Mouse (Mus musculus) cerebellum, adult 2 months (tissue): Measurements from ENCODE around the gene Pramef8.

Experiments
- CTCF ChIP-seq: fragments of 200-500 bp; IDR thresholded peaks from 2 replicates; pipeline ENCODE4 v1.5.1; 2011; ENCODE audit warnings: low read depth, mild to moderate bottlenecking, control low read depth, low read length, moderate library complexity, borderline replicate concordance; ENCODE audit not compliant: insufficient read depth
- POLR2A ChIP-seq: fragments of 200-500 bp; IDR thresholded peaks from 2 replicates; pipeline ENCODE4 v1.6.1; 2011; ENCODE audit warnings: low read length, control low read depth, borderline replicate concordance; ENCODE audit not compliant: insufficient read depth

DNA sequence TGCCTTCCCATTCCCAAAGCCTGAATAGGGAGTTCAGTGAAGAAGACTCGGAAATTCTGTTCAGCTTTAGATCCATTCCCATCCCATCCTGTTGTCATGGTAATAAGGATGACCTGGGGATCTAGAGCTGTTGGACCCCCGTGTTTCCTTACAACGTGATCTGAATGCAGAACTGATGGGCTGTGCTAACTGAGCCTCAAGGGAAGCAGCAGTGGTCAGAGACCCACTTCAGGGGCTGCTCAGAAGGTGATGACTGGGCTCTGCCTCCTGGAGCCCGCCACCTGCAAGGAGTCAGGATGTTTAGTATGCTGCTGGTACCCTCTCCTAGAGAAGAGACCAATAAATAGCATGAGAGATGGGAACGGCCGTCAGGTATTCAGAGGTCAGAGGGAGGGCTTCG is 32.7 kb upstream of the Pramef8 start:
- no peak for TF ChIP-seq CTCF
- TF ChIP-seq POLR2A: no peak
